In genomic region chr12:115146471-115146870, GRCm38 (mm10) we compare ENCODE assay signal across 7 mouse cellular contexts.
DNase-seq lines count a peak whose midpoint lies in the region; ATAC-seq and TF ChIP-seq lines count a peak whose summit lies in the region.
"Not testable (repeated sequence)": the region's sequence is repeated elsewhere in the genome, so short reads cannot be mapped to it uniquely, and the experiment has no call there.

No protein-coding gene starts in this region.

- H3K36me3 ChIP-seq in E14TG2a.4 (ENCODE audit: insufficient read depth, low read length); liver, postnatal 0 days (replicated peaks; ENCODE audit: insufficient read depth, low read length); thymus, adult 2 months (ENCODE audit: control insufficient read depth, insufficient read depth, low read length): not testable (repeated sequence)

- not testable (repeated sequence) for H3K27ac ChIP-seq in liver, postnatal 0 days (ENCODE audit: low read depth); thymus, adult 2 months (ENCODE audit: control insufficient read depth, insufficient read depth, low read length)

- not testable (repeated sequence) for H3K9me3 ChIP-seq in E14TG2a.4 (ENCODE audit: low read length); liver, postnatal 0 days (ENCODE audit: low read length)

- not testable (repeated sequence) for TF ChIP-seq EP300 in liver, postnatal 0 days (IDR thresholded peaks at IDR 0.05; ENCODE audit: low read depth)

- H3K4me1 ChIP-seq in E14TG2a.4 (replicated peaks; ENCODE audit: low read depth, low read length); liver, postnatal 0 days (ENCODE audit: insufficient read depth); thymus, adult 2 months (replicated peaks; ENCODE audit: control insufficient read depth, insufficient read depth, low read length): not testable (repeated sequence)

- TF ChIP-seq CTCF in E14TG2a.4 (conservative IDR thresholded peaks at IDR 0.05; ENCODE audit: low read length) = peak; percentile 11
- peak; percentile 41 for TF ChIP-seq CTCF in liver, postnatal 0 days (IDR thresholded peaks at IDR 0.05; ENCODE audit: low read depth)
- TF ChIP-seq CTCF in thymus, adult 2 months (IDR thresholded peaks at IDR 0.05; ENCODE audit: borderline replicate concordance, control insufficient read depth, extremely low read depth, insufficient read depth, low read length, poor library complexity) = not testable (repeated sequence)

- not testable (repeated sequence) for H3K27me3 ChIP-seq in E14TG2a.4 (ENCODE audit: insufficient read depth, low read length); liver, postnatal 0 days (ENCODE audit: insufficient read depth, low read length); thymus, adult 2 months (ENCODE audit: control insufficient read depth, insufficient read depth, low read length)

- H3K4me2 ChIP-seq in liver, postnatal 0 days (ENCODE audit: low read depth, low read length) = not testable (repeated sequence)

- TF ChIP-seq POLR2A in thymus, adult 2 months (IDR thresholded peaks at IDR 0.05; ENCODE audit: control insufficient read depth, extremely low read depth, insufficient read depth, low read length, poor library complexity) = not testable (repeated sequence)

- not testable (repeated sequence) for H3K4me3 ChIP-seq in E14TG2a.4 (replicated peaks; ENCODE audit: low read length); liver, postnatal 0 days (ENCODE audit: low read depth, low read length); thymus, adult 2 months (ENCODE audit: control insufficient read depth, insufficient read depth, low read length)

- DNase-seq in 416B (ENCODE audit: low read depth) = peak; percentile 14
- DNase-seq in ZHBTc4 (ENCODE audit: low read depth, low spot score) = peak; percentile 20
- peak; percentile 13 for DNase-seq in liver, postnatal 0 days
- peak; percentile 28 for DNase-seq in thymus, adult 2 months
- DNase-seq in thymus, postnatal 36 days = peak; percentile 13 to 19

- not testable (repeated sequence) for H3K9ac ChIP-seq in liver, postnatal 0 days (replicated peaks)

- ATAC-seq in liver, postnatal 0 days = not testable (repeated sequence)
- ATAC-seq in neutrophil, adult 5-6 weeks (ENCODE audit: extremely low read depth, insufficient number of reproducible peaks, low FRiP score, poor library complexity, severe bottlenecking) = peak; percentile 60; the same call in 1 of the 2 replicates

- WGBS in liver, postnatal 0 days (ENCODE audit: insufficient replicate concordance) = 70% methylated on average over 2 of the region's 2 CpGs
- WGBS in thymus, adult 2 months = 92% methylated on average over 2 of the region's 2 CpGs
